Mouse (Mus musculus): ENCODE data around the gene Slc9b1. TPM values are rescaled to one million over a fixed set of nuclear protein-coding genes. Genes with fewer than 3 reads are reported as not detected.

Gene Slc9b1
- polyA plus RNA-seq, 1 experiment from 2014 or later = not detected

- Histone ChIP-seq H3K27me3 (replicated peaks; ENCODE audit: low read depth, poor library complexity, severe bottlenecking) (no peaks in the 10 kb centered on the region), H3K36me3 (replicated peaks) (no peaks in the 10 kb centered on the region), H3K4me1 (peaks cover 8% of the 10 kb centered on the region; the same call in 1 of the 2 replicates), H3K27ac (replicated peaks) (no peak overlapping the region), H3K4me3 (no peak overlapping the region), H3K9me3 (no peaks in the 10 kb centered on the region)
- no peak for DNase-seq (ENCODE audit: low spot score)
Observed at GRCm38 (mm10) chr3:135397112-135397511, 49.3 kb downstream of the Slc9b1 start.

GRCm38 (mm10) chr3:135402201-135402658 lies 54.4 kb downstream of the Slc9b1 start:
- no peak overlapping the region for H3K27ac ChIP-seq (replicated peaks)
- H3K36me3 ChIP-seq (replicated peaks) = peaks cover 23% of the 10 kb centered on the region
- no peak overlapping the region for H3K4me3 ChIP-seq
- H3K27me3 ChIP-seq (replicated peaks; ENCODE audit: low read depth, poor library complexity, severe bottlenecking) = no peaks in the 10 kb centered on the region
- WGBS = 17% methylated on average over 10 of the region's 10 CpGs
- H3K9me3 ChIP-seq = no peaks in the 10 kb centered on the region
- no peaks in the 10 kb centered on the region for H3K4me1 ChIP-seq
- DNase-seq (ENCODE audit: low spot score) = peak; percentile 83

- H3K27ac ChIP-seq (replicated peaks) = no peak overlapping the region
- no peak overlapping the region for H3K4me3 ChIP-seq
- DNase-seq (ENCODE audit: low spot score) = no peak
- WGBS = 91% methylated on average over 9 of the region's 9 CpGs
- H3K4me1 ChIP-seq = no peaks in the 10 kb centered on the region
- peaks cover 32% of the 10 kb centered on the region for H3K36me3 ChIP-seq (replicated peaks)
- no peaks in the 10 kb centered on the region for H3K27me3 ChIP-seq (replicated peaks; ENCODE audit: low read depth, poor library complexity, severe bottlenecking)
- H3K9me3 ChIP-seq = no peaks in the 10 kb centered on the region
Observed at GRCm38 (mm10) chr3:135403211-135403610, 55.4 kb downstream of the Slc9b1 start.

GRCm38 (mm10) chr3:135403856-135404255 lies 56.0 kb downstream of the Slc9b1 start:
- Histone ChIP-seq H3K4me3 (no peak overlapping the region), H3K36me3 (replicated peaks) (peaks cover 36% of the 10 kb centered on the region), H3K4me1 (no peaks in the 10 kb centered on the region), H3K27me3 (replicated peaks; ENCODE audit: low read depth, poor library complexity, severe bottlenecking) (no peaks in the 10 kb centered on the region), H3K27ac (replicated peaks) (no peak overlapping the region), H3K9me3 (no peaks in the 10 kb centered on the region)
- DNase-seq (ENCODE audit: low spot score) = no peak
- WGBS = 78% methylated on average over 5 of the region's 5 CpGs

GRCm38 (mm10) chr3:135404599-135404998 lies 56.8 kb downstream of the Slc9b1 start:
- H3K27me3 ChIP-seq (replicated peaks; ENCODE audit: low read depth, poor library complexity, severe bottlenecking) = no peaks in the 10 kb centered on the region
- H3K9me3 ChIP-seq = no peaks in the 10 kb centered on the region
- no peaks in the 10 kb centered on the region for H3K4me1 ChIP-seq
- WGBS = 83% methylated on average over 4 of the region's 4 CpGs
- no peak overlapping the region for H3K4me3 ChIP-seq
- H3K27ac ChIP-seq (replicated peaks) = no peak overlapping the region
- peaks cover 44% of the 10 kb centered on the region for H3K36me3 ChIP-seq (replicated peaks)
- no peak for DNase-seq (ENCODE audit: low spot score)

- WGBS = 87% methylated on average over 9 of the region's 9 CpGs
- H3K4me3 ChIP-seq = no peak overlapping the region
- H3K27ac ChIP-seq (replicated peaks) = no peak overlapping the region
- no peaks in the 10 kb centered on the region for H3K27me3 ChIP-seq (replicated peaks; ENCODE audit: low read depth, poor library complexity, severe bottlenecking)
- H3K4me1 ChIP-seq = no peaks in the 10 kb centered on the region
- H3K9me3 ChIP-seq = no peaks in the 10 kb centered on the region
- peaks cover 59% of the 10 kb centered on the region for H3K36me3 ChIP-seq (replicated peaks)
- no peak for DNase-seq (ENCODE audit: low spot score)
Observed at GRCm38 (mm10) chr3:135407351-135407750, 59.5 kb downstream of the Slc9b1 start.

GRCm38 (mm10) chr3:135409219-135409618 lies 61.4 kb downstream of the Slc9b1 start:
- DNase-seq (ENCODE audit: low spot score) = no peak
- WGBS = 93% methylated on average over 5 of the region's 5 CpGs
- Histone ChIP-seq H3K27ac (replicated peaks) (no peak overlapping the region), H3K4me1 (peaks cover 14% of the 10 kb centered on the region), H3K36me3 (replicated peaks) (peaks cover 59% of the 10 kb centered on the region), H3K27me3 (replicated peaks; ENCODE audit: low read depth, poor library complexity, severe bottlenecking) (no peaks in the 10 kb centered on the region), H3K4me3 (no peak overlapping the region), H3K9me3 (no peaks in the 10 kb centered on the region)

GRCm38 (mm10) chr3:135411056-135411455 lies 63.2 kb downstream of the Slc9b1 start:
- Histone ChIP-seq H3K4me3 (no peak overlapping the region), H3K4me1 (peaks cover 14% of the 10 kb centered on the region), H3K9me3 (no peaks in the 10 kb centered on the region), H3K27ac (replicated peaks) (no peak overlapping the region), H3K27me3 (replicated peaks; ENCODE audit: low read depth, poor library complexity, severe bottlenecking) (no peaks in the 10 kb centered on the region), H3K36me3 (replicated peaks) (peaks cover 53% of the 10 kb centered on the region)
- 93% methylated on average over 12 of the region's 12 CpGs for WGBS
- no peak for DNase-seq (ENCODE audit: low spot score)

- no peak for DNase-seq (ENCODE audit: low spot score)
- Histone ChIP-seq H3K27ac (replicated peaks) (no peak overlapping the region), H3K27me3 (replicated peaks; ENCODE audit: low read depth, poor library complexity, severe bottlenecking) (no peaks in the 10 kb centered on the region), H3K4me1 (peaks cover 14% of the 10 kb centered on the region), H3K9me3 (no peaks in the 10 kb centered on the region), H3K36me3 (replicated peaks) (peaks cover 52% of the 10 kb centered on the region), H3K4me3 (no peak overlapping the region)
- WGBS = 81% methylated on average over 9 of the region's 9 CpGs
Observed at GRCm38 (mm10) chr3:135411824-135412223, 64.0 kb downstream of the Slc9b1 start.

GRCm38 (mm10) chr3:135417245-135417644 lies 69.4 kb downstream of the Slc9b1 start:
- H3K27me3 ChIP-seq (replicated peaks; ENCODE audit: low read depth, poor library complexity, severe bottlenecking) = no peaks in the 10 kb centered on the region
- peaks cover 29% of the 10 kb centered on the region for H3K4me1 ChIP-seq
- no peak overlapping the region for H3K4me3 ChIP-seq
- 90% methylated on average over 3 of the region's 3 CpGs for WGBS
- no peak overlapping the region for H3K27ac ChIP-seq (replicated peaks)
- H3K9me3 ChIP-seq = no peaks in the 10 kb centered on the region
- DNase-seq (ENCODE audit: low spot score) = no peak
- peaks cover 19% of the 10 kb centered on the region for H3K36me3 ChIP-seq (replicated peaks)

GRCm38 (mm10) chr3:135417799-135418198 lies 70.0 kb downstream of the Slc9b1 start:
- Histone ChIP-seq H3K36me3 (replicated peaks) (peaks cover 19% of the 10 kb centered on the region), H3K4me1 (peaks cover 29% of the 10 kb centered on the region), H3K27ac (replicated peaks) (no peak overlapping the region), H3K4me3 (no peak overlapping the region), H3K9me3 (no peaks in the 10 kb centered on the region), H3K27me3 (replicated peaks; ENCODE audit: low read depth, poor library complexity, severe bottlenecking) (no peaks in the 10 kb centered on the region)
- WGBS = 87% methylated on average over 3 of the region's 3 CpGs
- no peak for DNase-seq (ENCODE audit: low spot score)

GRCm38 (mm10) chr3:135420542-135421309 lies 72.9 kb downstream of the Slc9b1 start:
- no peak for DNase-seq (ENCODE audit: low spot score)
- Histone ChIP-seq H3K4me3 (no peak overlapping the region), H3K4me1 (peaks cover 24% of the 10 kb centered on the region), H3K27ac (replicated peaks) (no peak overlapping the region), H3K27me3 (replicated peaks; ENCODE audit: low read depth, poor library complexity, severe bottlenecking) (no peaks in the 10 kb centered on the region), H3K36me3 (replicated peaks) (peaks cover 15% of the 10 kb centered on the region), H3K9me3 (no peaks in the 10 kb centered on the region)
- WGBS = 85% methylated on average over 9 of the region's 9 CpGs

GRCm38 (mm10) chr3:135421310-135421594 lies 73.4 kb downstream of the Slc9b1 start:
- H3K36me3 ChIP-seq (replicated peaks) = peaks cover 13% of the 10 kb centered on the region
- no peak overlapping the region for H3K27ac ChIP-seq (replicated peaks)
- no peaks in the 10 kb centered on the region for H3K9me3 ChIP-seq
- DNase-seq (ENCODE audit: low spot score) = no peak
- H3K4me3 ChIP-seq = no peak overlapping the region
- peaks cover 24% of the 10 kb centered on the region for H3K4me1 ChIP-seq
- no peaks in the 10 kb centered on the region for H3K27me3 ChIP-seq (replicated peaks; ENCODE audit: low read depth, poor library complexity, severe bottlenecking)
